Mouse (Mus musculus) lung, postnatal 0 days (tissue): ENCODE measurements around the gene Stard3. TPM values are rescaled to one million over a fixed set of nuclear protein-coding genes. Genes with fewer than 3 reads are reported as not detected.

Experiments
- ATAC-seq: fragments of 200-750 bp; cut with Nextera tagmentation; 2 replicates; pipeline ENCODE4 v1.8.0; 2017; ENCODE audit warnings: moderate library complexity
- DNase-seq: peaks from one replicate; pipeline ENCODE4 v3.0.0-alpha.2; 2016; ENCODE audit warnings: low spot score
- H3K27ac ChIP-seq: fragments of 300-500 bp; sonication (generic); 2 replicates; pipeline ENCODE4 v1.5.1; 2014; ENCODE audit warnings: antibody characterized with exemption, mild to moderate bottlenecking, low read length, mixed read lengths
- H3K27me3 ChIP-seq: fragments of 300-500 bp; sonication (generic); replicated peaks from 2 replicates; pipeline ENCODE4 v1.6.1; 2014; ENCODE audit warnings: low read length, mixed read lengths; ENCODE audit not compliant: insufficient read depth
- H3K36me3 ChIP-seq: fragments of 300-500 bp; sonication (generic); 2 replicates; pipeline ENCODE4 v1.6.1; 2014; ENCODE audit warnings: low read length, mixed read lengths; ENCODE audit not compliant: insufficient read depth
- H3K4me1 ChIP-seq: fragments of 300-500 bp; sonication (generic); 2 replicates; pipeline ENCODE4 v1.6.1; 2014; ENCODE audit warnings: antibody characterized with exemption, low read depth, low read length, mixed read lengths; ENCODE audit not compliant: insufficient read depth
- H3K4me2 ChIP-seq: fragments of 300-500 bp; sonication (generic); replicated peaks from 2 replicates; pipeline ENCODE4 v1.6.1; 2014; ENCODE audit warnings: low read depth, mild to moderate bottlenecking, low read length, moderate library complexity, mixed read lengths
- H3K4me3 ChIP-seq: fragments of 300-500 bp; sonication (generic); 2 replicates; pipeline ENCODE4 v1.5.1; 2014; ENCODE audit warnings: low read depth, low read length
- H3K9ac ChIP-seq: fragments of 300-500 bp; sonication (generic); replicated peaks from 2 replicates; pipeline ENCODE4 v1.6.1; 2014; ENCODE audit warnings: low read depth, mild to moderate bottlenecking
- H3K9me3 ChIP-seq: fragments of 300-500 bp; sonication (generic); 2 replicates; pipeline ENCODE4 v1.6.1; 2016; ENCODE audit warnings: low read length, mixed read lengths
- CTCF ChIP-seq: IDR thresholded peaks from 2 replicates; pipeline ENCODE4 v1.5.1; 2016; ENCODE audit warnings: antibody characterized with exemption, mild to moderate bottlenecking
- EP300 ChIP-seq: IDR thresholded peaks from 2 replicates; pipeline ENCODE4 v1.6.1; 2016; ENCODE audit warnings: antibody characterized with exemption, mild to moderate bottlenecking, control low read depth
- WGBS: fragments of 180-500 bp; shearing (Covaris S2); extraction: QIAGEN DNeasy Blood & Tissue Kit; methylation state at CpG from one replicate; pipeline ENCODE4 v1.1.7; 2014; 5-methylcytosine and 5-hydroxymethylcytosine counted together
- polyA plus RNA-seq: library from polyadenylated mRNA; unstranded; fragments of >200 nt; fragmentation: Nextera tagmentation; extraction: Ambion mirVana; gene quantifications from 2 replicates; pipeline ENCODE4 v1.2.1, GENCODE M21; 2015

The Stard3 gene
- polyA plus RNA-seq, 1 experiment from 2014 or later, result 73.1 TPM

DNA sequence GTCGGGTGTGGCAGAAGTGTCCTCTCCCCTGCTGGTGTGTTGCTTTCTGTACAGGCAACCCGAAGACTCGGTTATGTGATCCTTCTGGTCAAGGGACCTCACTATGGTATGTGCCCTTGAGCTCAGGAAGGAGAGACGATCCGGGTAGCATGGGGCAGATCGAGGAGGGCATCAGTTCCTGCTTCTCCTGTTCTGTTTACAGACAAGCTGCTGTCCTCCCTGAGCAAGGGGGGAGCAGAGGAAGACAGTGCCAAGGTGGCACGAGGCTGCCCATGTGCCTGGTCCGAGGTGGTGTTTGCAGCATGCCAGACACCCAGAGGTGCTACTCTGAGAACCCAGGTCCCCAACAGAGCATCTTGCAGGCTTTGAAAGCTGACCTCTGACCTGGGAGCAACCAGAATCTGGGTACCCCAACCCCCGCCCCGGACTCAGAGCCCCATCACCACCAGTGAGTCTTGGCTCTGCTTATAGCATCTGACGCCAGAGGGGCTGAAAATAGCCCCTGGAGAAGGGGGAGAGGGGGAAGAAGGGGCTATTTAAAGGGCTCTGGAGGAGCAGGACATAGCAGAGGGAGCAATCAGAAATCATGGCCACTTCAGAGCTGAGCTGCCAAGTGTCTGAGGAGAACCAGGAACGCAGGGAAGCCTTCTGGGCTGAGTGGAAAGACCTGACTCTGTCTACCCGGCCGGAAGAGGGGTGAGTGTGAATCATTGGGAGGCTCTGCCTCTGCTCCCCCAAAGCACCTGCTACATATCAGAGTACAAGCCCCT lies 25.3 kb downstream of the Stard3 start, which contains the start of gene Tcap:
Tcap (plus strand) TSS at position 551 of the 770 bp plus-strand sequence.
- ATAC-seq, result no peak
- H3K4me1 ChIP-seq, result no peaks in the 10 kb centered on the region
- no peaks in the 10 kb centered on the region for H3K9me3 ChIP-seq
- H3K36me3 ChIP-seq, result peaks cover 12% of the 10 kb centered on the region
- TF ChIP-seq EP300 (no peak), CTCF (no peak)
- H3K27me3 ChIP-seq, result peaks cover 13% of the 10 kb centered on the region; the same call in 1 of the 2 replicates
- H3K4me3 ChIP-seq, result no peak within 1 kb of the TSS
- DNase-seq, result no peak
- H3K27ac ChIP-seq, result no peak within 1 kb of the TSS
- H3K9ac ChIP-seq, result no peak within 1 kb of the TSS
- no peak within 1 kb of the TSS for H3K4me2 ChIP-seq
- 50% methylated on average over 14 of the region's 14 CpGs for WGBS

DNA sequence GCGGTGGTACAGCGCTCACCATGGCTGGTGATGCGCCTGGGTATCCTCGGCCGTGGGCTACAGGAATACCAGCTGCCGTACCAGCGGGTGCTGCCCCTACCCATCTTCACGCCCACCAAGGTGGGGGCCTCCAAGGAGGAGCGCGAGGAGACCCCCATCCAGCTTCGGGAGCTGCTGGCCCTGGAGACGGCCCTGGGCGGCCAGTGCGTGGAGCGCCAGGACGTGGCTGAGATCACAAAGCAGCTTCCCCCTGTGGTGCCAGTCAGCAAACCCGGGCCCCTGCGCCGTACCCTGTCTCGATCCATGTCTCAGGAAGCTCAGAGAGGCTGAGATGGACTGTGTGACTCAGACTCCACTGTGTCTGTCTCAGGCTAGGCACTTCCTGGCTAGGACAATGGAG lies 26.0 kb downstream of the Stard3 start:
- ATAC-seq (no peak), DNase-seq (no peak)
- WGBS, result 78% methylated on average over 20 of the region's 20 CpGs
- no peak overlapping the region for H3K9ac ChIP-seq
- TF ChIP-seq EP300 (no peak), CTCF (no peak)
- H3K36me3 ChIP-seq, result peaks cover 6% of the 10 kb centered on the region; the same call in 1 of the 2 replicates
- peaks cover 13% of the 10 kb centered on the region; the same call in 1 of the 2 replicates for H3K27me3 ChIP-seq
- no peaks in the 10 kb centered on the region for H3K4me1 ChIP-seq
- H3K9me3 ChIP-seq, result no peaks in the 10 kb centered on the region
- no peak overlapping the region for H3K4me2 ChIP-seq
- H3K4me3 ChIP-seq, result no peak overlapping the region
- H3K27ac ChIP-seq, result no peak overlapping the region

DNA sequence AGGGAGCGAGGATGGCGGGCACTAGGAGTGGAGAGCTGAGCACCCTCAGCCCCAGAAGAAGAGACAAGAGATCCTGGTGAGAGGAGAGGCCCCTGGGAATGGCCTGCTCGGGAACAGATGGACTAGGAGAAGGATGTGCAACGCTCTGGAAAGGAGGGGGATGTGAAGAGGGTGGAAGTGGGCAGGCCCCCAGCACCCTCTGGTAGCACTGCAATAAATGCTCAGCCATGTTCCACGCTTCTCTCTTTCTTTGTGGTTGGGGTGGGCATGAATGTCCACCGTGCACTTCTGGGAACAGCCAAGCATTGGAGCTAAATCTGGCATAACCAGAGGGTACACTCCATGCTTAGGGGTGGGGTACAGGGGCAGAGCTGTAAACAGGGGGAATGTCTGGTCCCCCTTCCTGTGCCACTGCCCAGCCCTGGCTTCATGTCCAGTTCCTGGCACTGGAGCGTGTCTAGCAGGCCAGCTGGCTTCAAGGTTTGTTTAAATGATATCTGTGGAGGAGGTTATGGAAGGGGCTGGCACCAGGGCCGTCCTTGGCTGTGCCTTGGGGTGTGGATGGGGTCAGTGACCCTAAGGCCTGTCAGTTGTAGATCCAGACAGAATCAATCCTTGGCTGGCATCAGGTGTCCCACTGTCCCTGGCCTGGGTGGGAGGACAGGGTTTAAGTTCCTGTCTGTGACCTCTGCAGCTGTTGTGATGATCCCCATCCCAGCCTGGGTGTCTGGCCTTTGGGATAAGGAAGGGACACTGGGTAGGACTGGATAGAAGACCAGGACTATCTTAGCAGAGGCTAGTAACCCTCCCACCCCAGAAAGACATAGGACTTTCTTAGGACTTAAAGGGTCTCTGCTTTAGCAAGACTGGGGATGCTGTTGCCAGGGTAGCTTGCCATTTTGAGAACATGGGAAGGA lies 26.8 kb downstream of the Stard3 start:
- H3K36me3 ChIP-seq, result peaks cover 6% of the 10 kb centered on the region; the same call in 1 of the 2 replicates
- no peak for TF ChIP-seq EP300
- TF ChIP-seq CTCF, result no peak
- no peak overlapping the region for H3K4me3 ChIP-seq
- DNase-seq (no peak), ATAC-seq (no peak)
- H3K9me3 ChIP-seq, result no peaks in the 10 kb centered on the region
- no peaks in the 10 kb centered on the region for H3K4me1 ChIP-seq
- H3K27ac ChIP-seq, result no peak overlapping the region
- no peak overlapping the region for H3K9ac ChIP-seq
- 73% methylated on average over 8 of the region's 8 CpGs for WGBS
- H3K27me3 ChIP-seq, result peaks cover 13% of the 10 kb centered on the region; the same call in 1 of the 2 replicates
- no peak overlapping the region for H3K4me2 ChIP-seq

DNA sequence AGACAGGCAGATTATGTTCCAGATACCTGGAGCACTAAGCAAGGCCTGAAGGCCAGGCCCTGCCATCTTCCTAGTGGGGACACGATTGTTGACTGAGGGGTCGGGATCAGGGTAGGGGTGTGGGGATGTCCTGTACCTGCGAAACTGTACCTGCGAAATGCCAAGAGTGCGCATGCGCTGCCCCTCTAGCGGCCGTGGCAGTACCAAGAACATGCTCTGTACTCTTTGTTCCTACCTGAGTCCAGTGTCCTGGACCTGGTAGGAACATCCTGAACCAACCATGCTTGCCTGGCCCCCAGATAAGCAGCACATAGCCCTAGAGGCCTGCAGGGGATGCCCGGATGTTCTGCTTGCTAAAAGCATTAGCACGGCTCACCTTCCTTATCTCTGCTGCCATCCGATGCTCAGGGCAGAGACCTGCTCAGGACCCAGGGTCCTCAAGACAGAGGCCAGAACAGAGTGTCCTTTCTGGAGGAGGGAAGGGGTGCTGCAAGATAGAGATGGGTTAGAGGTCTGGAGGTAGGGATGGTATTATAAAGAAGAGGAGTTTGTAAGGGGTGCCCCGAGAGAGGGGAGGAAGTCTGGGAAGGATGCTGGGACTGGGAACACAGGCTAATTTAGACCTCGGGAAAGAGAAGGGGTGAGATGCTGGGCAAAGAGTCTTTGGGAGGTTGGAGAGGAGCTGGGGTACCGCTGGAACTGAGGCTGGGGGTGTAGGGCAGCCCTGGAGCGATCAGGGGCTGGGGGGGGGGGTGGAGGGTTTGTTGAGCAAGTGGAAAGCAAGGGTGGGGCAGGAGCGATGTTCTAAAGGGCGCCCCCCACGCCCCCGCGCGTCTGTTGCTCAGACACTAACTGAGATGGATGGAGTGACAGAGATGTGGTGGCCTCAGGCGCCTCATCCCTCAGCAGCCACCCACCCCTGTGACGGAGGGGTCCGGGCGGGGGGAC lies 27.7 kb downstream of the Stard3 start, which contains the start of gene Pnmt:
Pnmt (plus strand) TSS at position 813 of the 948 bp plus-strand sequence.
- Histone ChIP-seq H3K27ac (no peak within 1 kb of the TSS), H3K4me3 (no peak within 1 kb of the TSS), H3K4me2 (no peak within 1 kb of the TSS), H3K4me1 (no peaks in the 10 kb centered on the region), H3K36me3 (0 out of 2 replicates have a peak, but pooled peaks cover under 1% of the 10 kb centered on the region), H3K9ac (no peak within 1 kb of the TSS), H3K9me3 (no peaks in the 10 kb centered on the region), H3K27me3 (peaks cover 13% of the 10 kb centered on the region; the same call in 1 of the 2 replicates)
- 42% methylated on average over 24 of the region's 25 CpGs for WGBS
- TF ChIP-seq CTCF, result no peak
- no peak for TF ChIP-seq EP300
- DNase-seq, result no peak
- no peak for ATAC-seq

DNA sequence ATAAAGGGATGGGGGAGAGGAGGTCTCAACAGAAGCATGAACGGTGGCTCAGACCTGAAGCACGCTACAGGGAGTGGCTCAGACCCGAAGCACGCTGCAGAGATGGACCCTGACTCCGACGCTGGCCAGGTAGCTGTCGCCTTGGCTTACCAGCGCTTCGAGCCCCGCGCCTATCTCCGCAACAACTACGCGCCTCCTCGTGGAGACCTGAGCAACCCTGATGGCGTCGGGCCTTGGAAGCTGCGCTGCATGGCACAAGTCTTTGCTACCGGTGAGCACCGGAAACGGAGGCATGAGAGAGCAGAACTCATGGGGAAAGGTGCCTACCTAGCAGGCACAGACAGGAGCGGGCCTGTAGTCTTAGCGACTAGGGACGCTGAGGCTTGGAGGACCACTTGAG lies 28.4 kb downstream of the Stard3 start:
- no peak overlapping the region for H3K4me2 ChIP-seq
- H3K4me3 ChIP-seq, result no peak overlapping the region
- no peak overlapping the region for H3K9ac ChIP-seq
- TF ChIP-seq EP300, result no peak
- TF ChIP-seq CTCF, result peak; percentile 41
- H3K9me3 ChIP-seq, result no peaks in the 10 kb centered on the region
- no peak for ATAC-seq
- WGBS, result 11% methylated on average over 24 of the region's 24 CpGs
- H3K27me3 ChIP-seq, result peaks cover 13% of the 10 kb centered on the region; the same call in 1 of the 2 replicates
- H3K27ac ChIP-seq, result no peak overlapping the region
- H3K36me3 ChIP-seq, result no peaks in the 10 kb centered on the region
- no peak for DNase-seq
- H3K4me1 ChIP-seq, result no peaks in the 10 kb centered on the region
